Mouse (Mus musculus) bone marrow, adult 2 months (tissue): ENCODE results near the gene Mvb12b.

Experiments used
- CTCF ChIP-seq: fragments of 200-500 bp; IDR thresholded peaks from 2 replicates; pipeline ENCODE4 v1.5.1; 2011; ENCODE audit warnings: low read length, control low read depth; ENCODE audit not compliant: control insufficient read depth, insufficient read depth
- POLR2A ChIP-seq: fragments of 200-500 bp; IDR thresholded peaks from 2 replicates; pipeline ENCODE4 v1.6.1; 2011; ENCODE audit warnings: low read depth, mild to moderate bottlenecking, control low read depth, low read length, borderline replicate concordance; ENCODE audit not compliant: control insufficient read depth

GRCm38 (mm10) chr2:33801760-33802159, 86.0 kb downstream of the Mvb12b start:
- TF ChIP-seq POLR2A (no peak), CTCF (no peak)
